Mouse (Mus musculus) heart, embryonic 15.5 days (tissue): ENCODE results near the gene Pomp. TPM values are rescaled to one million over a fixed set of nuclear protein-coding genes. Genes with fewer than 3 reads are reported as not detected.

Experiments used
- ATAC-seq: fragments of 200-750 bp; cut with Nextera tagmentation; replicated peaks from 2 replicates; pipeline ENCODE4 v1.8.0; 2017; ENCODE audit warnings: low read depth, moderate TSS enrichment; ENCODE audit not compliant: insufficient number of reproducible peaks, insufficient read depth, low FRiP score
- H3K27ac ChIP-seq: fragments of 300-500 bp; sonication (generic); 2 replicates; pipeline ENCODE4 v1.5.1; 2015; ENCODE audit warnings: mild to moderate bottlenecking, inconsistent platforms
- H3K27me3 ChIP-seq: fragments of 300-500 bp; sonication (generic); 2 replicates; pipeline ENCODE4 v1.6.1; 2015; ENCODE audit warnings: inconsistent platforms
- H3K36me3 ChIP-seq: fragments of 300-500 bp; sonication (generic); 2 replicates; pipeline ENCODE4 v1.6.1; 2015; ENCODE audit warnings: mild to moderate bottlenecking, inconsistent platforms
- H3K4me1 ChIP-seq: fragments of 300-500 bp; sonication (generic); replicated peaks from 2 replicates; pipeline ENCODE4 v1.6.1; 2015; ENCODE audit warnings: inconsistent platforms
- H3K4me2 ChIP-seq: fragments of 300-500 bp; sonication (generic); 2 replicates; pipeline ENCODE4 v1.6.1; 2015; ENCODE audit warnings: inconsistent platforms, mild to moderate bottlenecking, moderate library complexity
- H3K4me3 ChIP-seq: fragments of 300-500 bp; sonication (generic); 2 replicates; pipeline ENCODE4 v1.5.1; 2015; ENCODE audit warnings: mild to moderate bottlenecking, inconsistent platforms
- H3K9ac ChIP-seq: fragments of 300-500 bp; sonication (generic); 2 replicates; pipeline ENCODE4 v1.6.1; 2015; ENCODE audit warnings: mild to moderate bottlenecking, inconsistent platforms
- H3K9me3 ChIP-seq: fragments of 300-500 bp; sonication (generic); replicated peaks from 2 replicates; pipeline ENCODE4 v1.6.1; 2016; ENCODE audit warnings: inconsistent platforms
- WGBS: fragments of 180-500 bp; shearing (Covaris S2); methylation state at CpG from one replicate; pipeline ENCODE4 v1.1.7; 2015; ENCODE audit warnings: mixed read lengths; 5-methylcytosine and 5-hydroxymethylcytosine counted together
- polyA plus RNA-seq: library from polyadenylated mRNA; unstranded; fragments of >200 nt; fragmentation: Nextera tagmentation; extraction: Ambion mirVana; gene quantifications from 2 replicates; pipeline ENCODE4 v1.2.1, GENCODE M21; 2015

Pomp gene
- polyA plus RNA-seq, 1 experiment from 2014 or later: 328 TPM

DNA sequence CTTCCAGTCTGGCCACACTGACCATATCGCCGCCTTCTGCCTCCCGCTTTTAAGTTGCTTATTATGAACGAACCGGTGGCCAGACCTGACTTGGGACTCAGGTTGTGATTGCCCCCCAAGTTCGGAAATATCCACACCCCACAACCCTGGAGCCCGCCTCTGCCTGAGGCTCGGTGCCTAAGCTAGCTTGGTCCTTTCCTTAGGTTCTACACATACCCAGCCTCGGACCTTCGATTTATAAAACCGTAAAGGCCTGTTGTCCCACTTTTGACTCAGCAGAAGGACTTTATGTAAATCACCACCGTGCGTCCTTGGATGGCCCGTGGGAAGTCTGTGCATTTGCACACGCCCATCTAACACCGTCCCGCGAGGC lies 199 bp upstream of the Pomp start:
- Histone ChIP-seq H3K9ac (peak overlapping the region; percentile 82), H3K4me3 (peak overlapping the region; percentile 72), H3K9me3 (no peaks in the 10 kb centered on the region), H3K27me3 (no peaks in the 10 kb centered on the region), H3K36me3 (peaks cover 27% of the 10 kb centered on the region), H3K4me2 (peak overlapping the region; percentile 82), H3K27ac (peak overlapping the region; percentile 85), H3K4me1 (peaks cover 14% of the 10 kb centered on the region)
- WGBS: under 1% methylated on average over 18 of the region's 18 CpGs
- no peak for ATAC-seq

GRCm38 (mm10) chr5:147868674-147869073 lies 8.4 kb downstream of the Pomp start:
- no peaks in the 10 kb centered on the region for H3K27me3 ChIP-seq
- H3K27ac ChIP-seq: no peak overlapping the region
- no peak overlapping the region for H3K4me3 ChIP-seq
- peaks cover 86% of the 10 kb centered on the region for H3K36me3 ChIP-seq
- no peak for ATAC-seq
- WGBS: 88% methylated on average over 4 of the region's 4 CpGs
- H3K9me3 ChIP-seq: no peaks in the 10 kb centered on the region
- H3K4me2 ChIP-seq: no peak overlapping the region
- H3K4me1 ChIP-seq: no peaks in the 10 kb centered on the region
- no peak overlapping the region for H3K9ac ChIP-seq

- Histone ChIP-seq H3K27me3 (no peaks in the 10 kb centered on the region), H3K4me1 (no peaks in the 10 kb centered on the region), H3K4me2 (no peak overlapping the region), H3K9me3 (no peaks in the 10 kb centered on the region), H3K4me3 (no peak overlapping the region), H3K9ac (no peak overlapping the region), H3K27ac (no peak overlapping the region; the same call in 1 of the 2 replicates), H3K36me3 (peaks cover 86% of the 10 kb centered on the region)
- no peak for ATAC-seq
- WGBS: 82% methylated on average over 6 of the region's 6 CpGs
Measured at GRCm38 (mm10) chr5:147869568-147869967, 9.3 kb downstream of the Pomp start.

GRCm38 (mm10) chr5:147870296-147870695 lies 10.0 kb downstream of the Pomp start:
- H3K9ac ChIP-seq: no peak overlapping the region
- H3K4me3 ChIP-seq: no peak overlapping the region
- H3K9me3 ChIP-seq: no peaks in the 10 kb centered on the region
- H3K27me3 ChIP-seq: no peaks in the 10 kb centered on the region
- ATAC-seq: no peak
- WGBS: 73% methylated on average over 1 of the region's 1 CpGs
- H3K4me2 ChIP-seq: no peak overlapping the region
- H3K36me3 ChIP-seq: peaks cover 85% of the 10 kb centered on the region
- H3K4me1 ChIP-seq: no peaks in the 10 kb centered on the region
- no peak overlapping the region; the same call in 1 of the 2 replicates for H3K27ac ChIP-seq

GRCm38 (mm10) chr5:147871091-147871820 lies 11.0 kb downstream of the Pomp start:
- H3K4me2 ChIP-seq: no peak overlapping the region
- ATAC-seq: no peak
- H3K9ac ChIP-seq: no peak overlapping the region
- H3K27me3 ChIP-seq: no peaks in the 10 kb centered on the region
- H3K4me1 ChIP-seq: no peaks in the 10 kb centered on the region
- H3K9me3 ChIP-seq: no peaks in the 10 kb centered on the region
- H3K27ac ChIP-seq: no peak overlapping the region
- H3K36me3 ChIP-seq: peaks cover 90% of the 10 kb centered on the region
- WGBS: 85% methylated on average over 15 of the region's 15 CpGs
- no peak overlapping the region for H3K4me3 ChIP-seq

DNA sequence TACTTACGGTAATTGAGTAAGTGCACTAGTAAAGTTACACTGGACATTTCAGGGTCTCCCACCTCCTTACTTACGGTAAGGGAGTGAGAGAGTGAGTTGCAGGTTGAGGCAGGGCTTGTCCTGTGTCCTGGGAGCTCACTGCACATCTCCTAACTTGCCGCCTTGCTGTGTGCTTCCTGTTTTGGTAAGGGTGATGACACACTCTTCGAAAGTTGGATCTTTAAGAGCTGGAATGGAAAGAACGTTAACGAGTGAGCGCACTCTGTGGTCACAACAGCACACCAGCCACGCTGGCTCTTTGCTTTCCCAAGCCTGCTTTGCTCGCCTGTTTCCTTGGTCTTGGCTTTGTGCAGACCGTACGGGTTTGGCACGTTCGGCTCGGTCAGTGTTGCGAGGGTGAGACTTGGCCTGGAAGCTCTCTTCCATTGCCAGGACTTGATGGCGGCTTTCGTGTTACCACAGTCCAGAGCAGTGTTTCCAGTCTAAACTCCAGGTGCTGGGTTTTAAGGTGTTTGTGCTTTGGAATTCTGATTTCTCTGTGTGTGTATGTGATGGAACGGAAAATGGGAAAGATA lies 14.3 kb downstream of the Pomp start:
- ATAC-seq: no peak
- Histone ChIP-seq H3K4me1 (no peaks in the 10 kb centered on the region), H3K9me3 (no peaks in the 10 kb centered on the region), H3K27me3 (no peaks in the 10 kb centered on the region), H3K4me3 (no peak overlapping the region), H3K9ac (no peak overlapping the region), H3K27ac (no peak overlapping the region), H3K36me3 (peaks cover 74% of the 10 kb centered on the region), H3K4me2 (no peak overlapping the region)
- 88% methylated on average over 18 of the region's 18 CpGs for WGBS

GRCm38 (mm10) chr5:147875210-147875609 lies 14.9 kb downstream of the Pomp start:
- no peak for ATAC-seq
- H3K9ac ChIP-seq: no peak overlapping the region
- no peaks in the 10 kb centered on the region for H3K27me3 ChIP-seq
- 91% methylated on average over 8 of the region's 8 CpGs for WGBS
- H3K36me3 ChIP-seq: peaks cover 68% of the 10 kb centered on the region
- no peak overlapping the region for H3K4me2 ChIP-seq
- no peak overlapping the region for H3K27ac ChIP-seq
- H3K4me1 ChIP-seq: no peaks in the 10 kb centered on the region
- H3K4me3 ChIP-seq: no peak overlapping the region
- H3K9me3 ChIP-seq: no peaks in the 10 kb centered on the region

DNA sequence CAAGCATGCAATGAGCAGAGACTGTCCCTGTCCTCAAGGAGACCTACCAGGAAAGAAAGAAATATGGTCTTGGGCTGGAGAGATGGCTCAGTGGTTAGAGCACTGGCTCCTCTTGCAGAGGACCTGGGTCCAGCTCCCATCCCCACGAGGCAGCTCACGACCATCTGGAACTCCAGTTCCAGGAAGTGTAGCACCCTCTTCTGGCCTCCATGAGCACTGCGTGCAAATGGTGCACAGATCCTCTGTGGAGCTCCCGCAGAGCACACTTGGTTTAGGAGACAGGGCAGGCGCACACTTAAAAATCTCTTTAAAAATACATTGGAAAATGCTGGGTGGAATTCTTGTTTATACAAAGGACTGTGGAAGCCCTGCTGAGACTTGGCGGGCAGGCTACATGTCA lies 17.3 kb downstream of the Pomp start:
- Histone ChIP-seq H3K4me1 (no peaks in the 10 kb centered on the region), H3K9ac (no peak overlapping the region), H3K9me3 (no peaks in the 10 kb centered on the region), H3K4me3 (no peak overlapping the region), H3K27ac (no peak overlapping the region), H3K4me2 (no peak overlapping the region), H3K27me3 (no peaks in the 10 kb centered on the region), H3K36me3 (peaks cover 63% of the 10 kb centered on the region)
- no peak for ATAC-seq
- WGBS: 86% methylated on average over 6 of the region's 6 CpGs

DNA sequence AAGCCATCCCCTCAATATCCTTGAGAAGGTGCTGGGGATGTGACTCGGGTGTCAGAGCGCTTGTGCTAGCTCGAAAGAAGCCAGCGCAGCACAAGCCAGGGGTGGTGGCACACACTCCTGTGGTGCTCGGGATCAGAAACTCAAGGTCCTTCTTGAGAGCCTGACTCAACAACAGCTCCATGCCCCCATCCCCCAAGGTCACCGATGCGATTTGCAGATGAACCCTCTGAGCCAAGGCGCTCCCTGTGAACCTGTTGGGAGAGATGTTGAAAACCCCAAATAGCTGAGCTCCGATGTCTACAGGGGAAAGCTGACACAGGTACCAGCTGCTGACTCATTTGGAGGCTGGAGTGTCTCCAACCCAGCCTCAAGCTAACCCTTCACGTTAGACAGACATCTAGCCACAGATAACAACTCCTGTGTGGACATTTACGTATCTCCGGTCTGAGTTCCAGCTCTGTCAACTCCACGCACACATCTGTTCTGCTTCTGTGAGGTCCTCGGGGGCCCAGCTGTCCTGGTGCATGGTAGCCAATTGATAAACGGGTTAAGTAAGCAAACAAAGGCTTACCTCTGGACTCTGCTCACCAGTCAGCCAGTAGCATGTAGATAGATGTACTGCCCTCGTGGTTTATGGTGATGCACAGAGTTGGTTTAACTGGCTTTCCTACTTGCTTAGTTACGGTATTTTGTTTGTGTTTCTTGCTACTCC lies 19.9 kb downstream of the Pomp start:
- Histone ChIP-seq H3K9ac (no peak overlapping the region), H3K4me2 (no peak overlapping the region)
- 72% methylated on average over 17 of the region's 17 CpGs for WGBS

DNA sequence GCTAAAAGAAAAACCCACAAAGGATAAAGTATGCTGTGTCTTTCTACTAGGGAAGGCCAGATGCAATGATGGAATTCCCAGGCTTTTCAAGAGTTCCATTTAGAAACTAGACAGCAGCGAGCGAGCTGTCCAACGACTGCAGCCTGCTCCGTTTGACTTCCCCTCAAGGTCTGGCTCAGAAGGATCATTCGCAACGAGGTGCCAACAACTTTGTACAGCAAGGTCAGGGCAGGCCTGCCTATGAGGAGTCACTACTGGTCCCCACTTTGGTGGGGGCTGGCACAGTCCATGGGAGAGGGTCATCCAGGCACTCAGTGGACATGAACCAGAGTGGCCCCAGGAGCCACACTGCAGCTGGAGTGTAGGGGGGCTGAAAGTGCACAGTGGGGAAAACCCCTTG lies 23.3 kb downstream of the Pomp start:
- H3K9me3 ChIP-seq: no peaks in the 10 kb centered on the region
- 78% methylated on average over 6 of the region's 6 CpGs for WGBS
- ATAC-seq: no peak
- no peak overlapping the region for H3K9ac ChIP-seq
- H3K27ac ChIP-seq: no peak overlapping the region
- no peak overlapping the region for H3K4me3 ChIP-seq
- H3K36me3 ChIP-seq: peaks cover 15% of the 10 kb centered on the region
- no peaks in the 10 kb centered on the region for H3K27me3 ChIP-seq
- no peak overlapping the region for H3K4me2 ChIP-seq
- H3K4me1 ChIP-seq: no peaks in the 10 kb centered on the region

More for the DNA sequence above, 19.9 kb downstream of the Pomp start:
- Histone ChIP-seq H3K27ac (no peak overlapping the region), H3K4me1 (no peaks in the 10 kb centered on the region), H3K36me3 (peaks cover 42% of the 10 kb centered on the region), H3K27me3 (no peaks in the 10 kb centered on the region), H3K4me3 (no peak overlapping the region), H3K9me3 (no peaks in the 10 kb centered on the region)
- no peak for ATAC-seq

DNA sequence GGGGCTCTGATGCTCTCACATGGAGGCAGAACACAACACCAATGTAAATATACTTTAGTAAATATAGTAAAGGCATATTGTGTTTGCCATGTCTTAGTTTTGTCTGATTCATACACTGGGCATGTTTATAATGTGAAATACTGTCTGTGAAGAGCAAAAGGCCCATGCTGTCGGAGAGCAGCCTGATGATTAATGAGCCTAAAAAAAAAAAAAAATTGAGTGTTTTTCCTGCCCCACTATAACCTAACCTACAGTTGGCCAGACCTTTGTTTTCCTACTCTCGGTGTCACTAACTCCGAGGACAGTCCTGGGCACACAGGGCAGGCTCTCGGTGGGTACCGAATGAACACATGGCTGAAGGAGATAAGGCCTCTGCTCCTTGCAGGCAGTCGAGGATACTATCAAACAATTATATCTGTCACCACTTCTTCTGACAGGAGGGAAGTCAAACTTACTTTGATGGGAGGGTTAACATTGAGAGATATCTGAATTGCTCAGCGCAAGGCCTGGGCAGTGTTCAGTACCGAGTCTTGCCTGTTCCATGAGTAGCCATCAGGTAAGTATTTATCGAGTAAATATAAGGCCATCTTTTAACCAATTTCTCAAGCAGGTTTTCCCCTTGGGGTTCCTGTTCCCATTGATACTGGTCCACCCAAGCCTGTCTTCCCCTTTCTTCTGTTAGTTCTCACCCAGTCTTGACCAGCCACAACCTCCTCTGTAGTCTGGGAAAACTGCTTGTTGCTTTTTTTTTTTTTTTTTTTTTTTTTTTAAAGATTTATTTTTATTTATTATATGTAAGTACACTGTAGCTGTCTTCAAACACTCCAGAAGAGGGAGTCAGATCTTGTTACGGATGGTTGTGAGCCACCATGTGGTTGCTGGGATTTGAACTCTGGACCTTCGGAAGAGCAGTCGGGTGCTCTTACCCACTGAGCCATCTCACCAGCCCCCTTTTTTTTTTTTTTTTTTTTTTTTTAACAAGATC lies 28.3 kb downstream of the Pomp start:
- H3K27ac ChIP-seq: no peak overlapping the region
- 44% methylated on average over 10 of the region's 12 CpGs for WGBS
- peaks cover 7% of the 10 kb centered on the region for H3K4me1 ChIP-seq
- H3K4me3 ChIP-seq: no peak overlapping the region
- H3K4me2 ChIP-seq: no peak overlapping the region
- H3K9ac ChIP-seq: no peak overlapping the region
- ATAC-seq: no peak
- no peaks in the 10 kb centered on the region for H3K36me3 ChIP-seq
- H3K9me3 ChIP-seq: no peaks in the 10 kb centered on the region
- H3K27me3 ChIP-seq: 0 out of 2 replicates have a peak, but pooled peaks cover 3% of the 10 kb centered on the region
